Mouse (Mus musculus) lung, postnatal 4 days (tissue): ENCODE data around the gene Tdpoz4.
"Not testable (repeated sequence)": the region's sequence is repeated elsewhere in the genome, so short reads cannot be mapped to it uniquely, and the experiment has no call there.

Experiments used
- DNase-seq, 2 experiments: peaks; one replicate each; pipeline ENCODE4 v3.0.0; 2021

The Tdpoz4 gene

GRCm38 (mm10) chr3:93796098-93796497, at the start of gene Tdpoz4:
TSS of gene Tdpoz4 (plus strand) at chr3:93796398.
- DNase-seq = not testable (repeated sequence)

GRCm38 (mm10) chr3:93754022-93754421, 42.2 kb upstream of the Tdpoz4 start:
- not testable (repeated sequence) for DNase-seq

GRCm38 (mm10) chr3:93772700-93773099, 23.5 kb upstream of the Tdpoz4 start, which contains the start of gene Gm5773:
TSS of gene Gm5773 (plus strand) at chr3:93773000.
- DNase-seq = not testable (repeated sequence)

GRCm38 (mm10) chr3:93813341-93813740, 17.1 kb downstream of the Tdpoz4 start:
- DNase-seq = not testable (repeated sequence)

GRCm38 (mm10) chr3:93825720-93826119, 29.5 kb downstream of the Tdpoz4 start, which contains the start of gene Tdpoz3:
TSS of gene Tdpoz3 (plus strand) at chr3:93826020.
- not testable (repeated sequence) for DNase-seq
